13 mouse cellular contexts compared by ENCODE assay signal in the genomic region with DNA sequence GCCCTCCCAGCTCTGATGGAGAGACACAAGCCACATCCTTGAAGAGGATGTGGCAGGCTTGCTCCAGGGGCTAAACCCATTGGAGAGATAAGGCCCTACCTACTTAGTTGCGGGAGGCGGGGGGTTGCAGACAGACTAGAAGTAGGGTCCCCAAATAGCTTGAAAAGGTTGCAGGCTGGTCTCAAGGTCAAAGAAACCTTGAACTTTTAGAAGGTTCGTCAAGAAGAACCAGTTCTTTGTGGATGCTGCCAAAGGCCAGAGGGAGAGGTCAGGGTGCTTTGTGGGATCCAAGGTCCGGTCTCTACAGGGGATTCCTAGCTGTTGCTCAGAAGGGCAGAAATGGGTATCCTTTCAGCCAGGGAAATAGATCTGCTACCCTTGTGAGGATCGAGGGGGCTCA. TPM values are rescaled to one million over a fixed set of nuclear protein-coding genes. Genes with fewer than 3 reads are reported as not detected.
"Had no signal": no experiment of that assay in that cellular context is flagged by ENCODE, and none has a peak within 500 bp of the region (broad histone marks: within the 10 kb centered on the region; RNA-seq: fewer than 3 reads in every experiment).

No protein-coding gene starts in this region.

- H3K4me3 ChIP-seq: limb, embryonic 12.5 days; midbrain, embryonic 12.5 days had no signal

- H3K36me3 ChIP-seq: midbrain, embryonic 12.5 days had no signal

- DNase-seq: kidney, adult 9 months; layer of hippocampus, adult 9-11 months; layer of hippocampus, postnatal 36 days; right cerebral cortex, postnatal 25 days; thymus, adult 18-20 months; thymus, postnatal 14 days had no signal

- H3K4me2 ChIP-seq: midbrain, embryonic 12.5 days had no signal

- H3K9me3 ChIP-seq: limb, embryonic 12.5 days; midbrain, embryonic 12.5 days had no signal

- H3K9ac ChIP-seq: limb, embryonic 12.5 days; liver, embryonic 14.5 days; midbrain, embryonic 12.5 days had no signal

- H3K27ac ChIP-seq: kidney, postnatal 0 days; limb, embryonic 12.5 days; liver, embryonic 14.5 days; midbrain, embryonic 12.5 days had no signal

- ATAC-seq: midbrain, embryonic 16.5 days had no signal

RNA-seq across cellular contexts. Expression of a gene that starts 6.6 kb away (rescaled TPM):
- total RNA-seq: liver, adult 2 months; megakaryocyte-erythroid progenitor cell, adult 5-6 weeks had no signal
